Mouse (Mus musculus): Measurements from ENCODE around the gene Flnb. TPM values are rescaled to one million over a fixed set of nuclear protein-coding genes. Genes with fewer than 3 reads are reported as not detected.

The Flnb gene
- polyA plus RNA-seq, 1 experiment from 2014 or later, result 11.2 TPM

DNA sequence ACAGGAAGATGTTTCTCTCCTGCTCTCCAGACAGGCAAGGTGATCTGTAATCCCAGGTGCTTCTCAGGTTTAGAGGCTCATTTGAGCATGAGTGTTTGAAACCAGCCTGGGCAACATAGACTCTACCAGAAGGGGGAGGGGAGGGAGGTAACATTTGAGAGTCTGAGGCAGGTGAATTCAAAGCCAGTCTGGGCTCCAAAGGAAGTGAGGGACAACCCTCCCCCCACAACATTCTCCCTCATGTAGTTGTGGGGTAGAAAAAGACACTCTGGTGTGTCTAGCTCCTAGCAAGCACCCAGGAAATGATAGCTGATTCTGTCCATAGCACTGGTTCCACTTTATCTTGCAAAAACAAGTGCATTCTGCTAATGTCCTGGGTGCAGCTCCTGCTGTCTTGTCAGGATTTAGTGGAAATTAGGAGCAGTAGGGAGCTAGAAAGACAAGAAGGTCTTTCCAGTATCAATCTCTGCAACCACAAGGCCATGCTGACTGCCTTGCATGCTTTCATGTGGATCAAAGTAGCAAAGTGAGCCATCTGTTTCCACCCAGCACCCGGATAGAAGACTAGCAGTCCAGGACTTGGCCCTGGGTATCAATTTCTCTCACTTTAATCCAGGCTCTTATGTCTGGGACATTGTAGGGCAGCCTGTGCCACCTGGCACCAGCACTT is 14.1 kb downstream of the Flnb start:
- 64% methylated on average over 1 of the region's 1 CpGs for WGBS
- no peak overlapping the region for H3K4me2 ChIP-seq (ENCODE audit: low read length)
- H3K9me3 ChIP-seq (ENCODE audit: control insufficient read depth, low read length), result peaks cover 3% of the 10 kb centered on the region; the same call in 1 of the 2 replicates
- H3K9ac ChIP-seq (ENCODE audit: low read length), result no peak overlapping the region
- H3K4me3 ChIP-seq (ENCODE audit: control insufficient read depth in 1 of 2, insufficient read depth in 1 of 2, low read depth in 1 of 2, low read length in 2 of 2), result no peak overlapping the region
- no peak for ATAC-seq (ENCODE audit: insufficient number of reproducible peaks, insufficient read depth, low FRiP score, low read depth)
- H3K4me1 ChIP-seq (ENCODE audit: control insufficient read depth in 2 of 2, insufficient read depth in 2 of 2, low read length in 2 of 2), result peaks cover under 1 to 6% of the 10 kb centered on the region in 2 experiments
- no peaks in the 10 kb centered on the region for H3K36me3 ChIP-seq (ENCODE audit: control insufficient read depth, insufficient read depth, low read length)
- H3K27me3 ChIP-seq (ENCODE audit: control insufficient read depth, insufficient read depth, low read length), result no peaks in the 10 kb centered on the region
- H3K27ac ChIP-seq (replicated peaks in 1 of 2; ENCODE audit: control insufficient read depth in 1 of 2, insufficient read depth in 1 of 2, low read depth in 2 of 2, low read length in 2 of 2), result no peak overlapping the region

GRCm38 (mm10) chr14:7832440-7832783 is 14.7 kb downstream of the Flnb start:
- no peaks in the 10 kb centered on the region for H3K36me3 ChIP-seq (ENCODE audit: control insufficient read depth, insufficient read depth, low read length)
- H3K9ac ChIP-seq (ENCODE audit: low read length), result no peak overlapping the region
- 90% methylated on average over 5 of the region's 5 CpGs for WGBS
- no peak overlapping the region for H3K27ac ChIP-seq (replicated peaks in 1 of 2; ENCODE audit: control insufficient read depth in 1 of 2, insufficient read depth in 1 of 2, low read depth in 2 of 2, low read length in 2 of 2)
- peaks cover 3% of the 10 kb centered on the region; the same call in 1 of the 2 replicates for H3K9me3 ChIP-seq (ENCODE audit: control insufficient read depth, low read length)
- no peak for ATAC-seq (ENCODE audit: insufficient number of reproducible peaks, insufficient read depth, low FRiP score, low read depth)
- H3K4me3 ChIP-seq (ENCODE audit: control insufficient read depth in 1 of 2, insufficient read depth in 1 of 2, low read depth in 1 of 2, low read length in 2 of 2), result no peak overlapping the region
- no peak overlapping the region for H3K4me2 ChIP-seq (ENCODE audit: low read length)
- no peaks in the 10 kb centered on the region for H3K27me3 ChIP-seq (ENCODE audit: control insufficient read depth, insufficient read depth, low read length)
- 0 out of 4 replicates have a peak, but pooled peaks cover 0 to under 1% of the 10 kb centered on the region in 2 experiments for H3K4me1 ChIP-seq (ENCODE audit: control insufficient read depth in 2 of 2, insufficient read depth in 2 of 2, low read length in 2 of 2)

DNA sequence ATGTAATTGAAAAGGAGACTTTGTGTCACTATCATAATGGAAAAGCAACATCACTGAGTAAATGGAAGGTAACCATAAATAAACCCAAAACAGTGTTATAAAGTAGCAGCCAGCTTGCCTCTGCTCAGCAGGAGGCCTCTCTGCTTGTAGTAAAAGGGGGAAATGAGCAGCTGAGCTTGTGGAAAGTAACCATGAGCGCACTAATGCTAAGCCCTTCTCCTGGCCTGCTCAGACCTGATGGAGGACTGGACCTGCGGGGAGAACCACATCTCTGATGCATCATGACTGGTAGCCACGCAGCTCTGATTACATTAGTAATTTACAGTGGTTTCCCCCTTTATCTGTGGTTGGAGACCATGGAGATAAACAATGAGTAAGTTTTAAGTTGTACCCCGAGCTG is 15.7 kb downstream of the Flnb start:
- no peak for ATAC-seq (ENCODE audit: insufficient number of reproducible peaks, insufficient read depth, low FRiP score, low read depth)
- peaks cover 3% of the 10 kb centered on the region; the same call in 1 of the 2 replicates for H3K9me3 ChIP-seq (ENCODE audit: control insufficient read depth, low read length)
- no peak overlapping the region for H3K4me3 ChIP-seq (ENCODE audit: control insufficient read depth in 1 of 2, insufficient read depth in 1 of 2, low read depth in 1 of 2, low read length in 2 of 2)
- WGBS, result 81% methylated on average over 4 of the region's 4 CpGs
- H3K27me3 ChIP-seq (ENCODE audit: control insufficient read depth, insufficient read depth, low read length), result no peaks in the 10 kb centered on the region
- no peaks in the 10 kb centered on the region for H3K4me1 ChIP-seq (ENCODE audit: control insufficient read depth in 2 of 2, insufficient read depth in 2 of 2, low read length in 2 of 2)
- H3K4me2 ChIP-seq (ENCODE audit: low read length), result no peak overlapping the region
- no peak overlapping the region for H3K9ac ChIP-seq (ENCODE audit: low read length)
- H3K27ac ChIP-seq (replicated peaks in 1 of 2; ENCODE audit: control insufficient read depth in 1 of 2, insufficient read depth in 1 of 2, low read depth in 2 of 2, low read length in 2 of 2), result no peak overlapping the region
- no peaks in the 10 kb centered on the region for H3K36me3 ChIP-seq (ENCODE audit: control insufficient read depth, insufficient read depth, low read length)

- Histone ChIP-seq H3K4me1 (ENCODE audit: control insufficient read depth in 2 of 2, insufficient read depth in 2 of 2, low read length in 2 of 2) (peaks cover 4 to 11% of the 10 kb centered on the region in 2 experiments), H3K27me3 (ENCODE audit: control insufficient read depth, insufficient read depth, low read length) (no peaks in the 10 kb centered on the region), H3K4me3 (ENCODE audit: control insufficient read depth in 1 of 2, insufficient read depth in 1 of 2, low read depth in 1 of 2, low read length in 2 of 2) (no peak overlapping the region), H3K36me3 (ENCODE audit: control insufficient read depth, insufficient read depth, low read length) (no peaks in the 10 kb centered on the region), H3K9me3 (ENCODE audit: control insufficient read depth, low read length) (no peaks in the 10 kb centered on the region), H3K4me2 (ENCODE audit: low read length) (no peak overlapping the region), H3K9ac (ENCODE audit: low read length) (no peak overlapping the region), H3K27ac (replicated peaks in 1 of 2; ENCODE audit: control insufficient read depth in 1 of 2, insufficient read depth in 1 of 2, low read depth in 2 of 2, low read length in 2 of 2) (no peak overlapping the region)
- no peak for ATAC-seq (ENCODE audit: insufficient number of reproducible peaks, insufficient read depth, low FRiP score, low read depth)
- 79% methylated on average over 5 of the region's 5 CpGs for WGBS
These were observed 20.9 kb downstream of the Flnb start for GRCm38 (mm10) chr14:7838564-7839089.

DNA sequence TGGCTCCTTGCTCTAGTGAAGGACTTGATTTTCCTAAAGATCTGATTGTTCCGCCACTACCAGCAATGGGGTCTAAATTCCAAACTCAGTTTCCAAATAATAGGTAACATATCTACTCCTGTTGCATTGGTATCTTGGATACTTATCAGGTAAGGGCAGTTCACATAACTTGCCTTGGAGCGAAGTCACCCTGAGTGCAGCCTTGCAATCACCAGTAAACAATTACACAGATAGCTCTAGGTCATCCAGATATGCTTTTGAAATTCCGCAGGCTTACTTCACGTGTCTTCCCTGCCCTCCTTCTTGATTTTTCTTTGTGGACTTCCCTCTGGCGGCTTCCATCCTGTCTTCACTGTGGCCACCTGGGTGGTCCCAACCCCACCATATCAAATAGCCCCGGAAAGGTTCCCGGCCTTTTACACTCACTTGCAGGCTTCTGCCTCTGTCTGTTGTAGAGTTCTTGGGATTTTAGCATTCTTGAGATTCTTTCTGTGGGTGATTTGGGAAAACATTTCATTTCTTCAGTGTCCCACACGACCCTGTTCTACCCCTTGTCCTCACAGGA is 22.3 kb downstream of the Flnb start:
- no peaks in the 10 kb centered on the region for H3K9me3 ChIP-seq (ENCODE audit: control insufficient read depth, low read length)
- no peak overlapping the region for H3K4me3 ChIP-seq (ENCODE audit: control insufficient read depth in 1 of 2, insufficient read depth in 1 of 2, low read depth in 1 of 2, low read length in 2 of 2)
- ATAC-seq (ENCODE audit: insufficient number of reproducible peaks, insufficient read depth, low FRiP score, low read depth), result no peak
- WGBS, result 46% methylated on average over 8 of the region's 8 CpGs
- H3K27ac ChIP-seq (replicated peaks in 1 of 2; ENCODE audit: control insufficient read depth in 1 of 2, insufficient read depth in 1 of 2, low read depth in 2 of 2, low read length in 2 of 2), result no peak overlapping the region
- H3K4me1 ChIP-seq (ENCODE audit: control insufficient read depth in 2 of 2, insufficient read depth in 2 of 2, low read length in 2 of 2), result peaks cover 4 to 11% of the 10 kb centered on the region in 2 experiments
- H3K4me2 ChIP-seq (ENCODE audit: low read length), result no peak overlapping the region
- no peak overlapping the region for H3K9ac ChIP-seq (ENCODE audit: low read length)
- no peaks in the 10 kb centered on the region for H3K36me3 ChIP-seq (ENCODE audit: control insufficient read depth, insufficient read depth, low read length)
- H3K27me3 ChIP-seq (ENCODE audit: control insufficient read depth, insufficient read depth, low read length), result no peaks in the 10 kb centered on the region

- Histone ChIP-seq H3K27me3 (ENCODE audit: control insufficient read depth, insufficient read depth, low read length) (no peaks in the 10 kb centered on the region), H3K4me1 (ENCODE audit: control insufficient read depth in 2 of 2, insufficient read depth in 2 of 2, low read length in 2 of 2) (peaks cover 10 to 19% of the 10 kb centered on the region in 2 experiments), H3K4me2 (ENCODE audit: low read length) (no peak overlapping the region), H3K36me3 (ENCODE audit: control insufficient read depth, insufficient read depth, low read length) (no peaks in the 10 kb centered on the region), H3K9ac (ENCODE audit: low read length) (no peak overlapping the region), H3K9me3 (ENCODE audit: control insufficient read depth, low read length) (no peaks in the 10 kb centered on the region), H3K27ac (replicated peaks in 1 of 2; ENCODE audit: control insufficient read depth in 1 of 2, insufficient read depth in 1 of 2, low read depth in 2 of 2, low read length in 2 of 2) (0 out of 4 replicates have a peak overlapping the region, but pooled peaks of 1 of the 2 experiments have one; percentile 16), H3K4me3 (ENCODE audit: control insufficient read depth in 1 of 2, insufficient read depth in 1 of 2, low read depth in 1 of 2, low read length in 2 of 2) (no peak overlapping the region)
- 68% methylated on average over 15 of the region's 15 CpGs for WGBS
- no peak for ATAC-seq (ENCODE audit: insufficient number of reproducible peaks, insufficient read depth, low FRiP score, low read depth)
These were observed 25.0 kb downstream of the Flnb start for GRCm38 (mm10) chr14:7842631-7843332.

DNA sequence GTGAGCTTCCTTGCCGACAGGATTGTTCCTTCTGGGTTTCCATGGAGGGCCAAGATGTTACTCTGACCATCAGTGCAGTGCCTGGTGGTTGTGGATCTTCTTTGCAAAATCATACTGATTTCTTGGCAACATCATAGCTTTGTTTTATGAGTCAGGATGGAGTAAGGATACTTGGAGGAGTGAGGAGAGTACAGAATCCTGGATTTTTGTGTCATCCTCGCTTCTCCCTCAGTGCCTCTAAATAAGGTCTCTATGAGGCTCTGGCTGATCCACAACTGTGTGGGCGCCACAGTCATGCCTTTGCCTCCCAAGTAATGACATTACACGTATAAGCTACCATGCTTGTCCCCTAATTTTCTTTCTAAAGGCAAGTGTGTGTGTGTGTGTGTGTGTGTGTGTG is 28.9 kb downstream of the Flnb start:
- Histone ChIP-seq H3K4me2 (ENCODE audit: low read length) (no peak overlapping the region), H3K27ac (replicated peaks in 1 of 2; ENCODE audit: control insufficient read depth in 1 of 2, insufficient read depth in 1 of 2, low read depth in 2 of 2, low read length in 2 of 2) (no peak overlapping the region), H3K9me3 (ENCODE audit: control insufficient read depth, low read length) (no peaks in the 10 kb centered on the region), H3K9ac (ENCODE audit: low read length) (no peak overlapping the region), H3K4me3 (ENCODE audit: control insufficient read depth in 1 of 2, insufficient read depth in 1 of 2, low read depth in 1 of 2, low read length in 2 of 2) (no peak overlapping the region), H3K36me3 (ENCODE audit: control insufficient read depth, insufficient read depth, low read length) (no peaks in the 10 kb centered on the region), H3K27me3 (ENCODE audit: control insufficient read depth, insufficient read depth, low read length) (no peaks in the 10 kb centered on the region), H3K4me1 (ENCODE audit: control insufficient read depth in 2 of 2, insufficient read depth in 2 of 2, low read length in 2 of 2) (peaks cover 23 to 39% of the 10 kb centered on the region in 2 experiments)
- 73% methylated on average over 4 of the region's 4 CpGs for WGBS
- ATAC-seq (ENCODE audit: insufficient number of reproducible peaks, insufficient read depth, low FRiP score, low read depth), result no peak
